Mouse (Mus musculus): ENCODE data around the gene Lsm11. TPM values are rescaled to one million over a fixed set of nuclear protein-coding genes. Genes with fewer than 3 reads are reported as not detected.

The Lsm11 gene
- total RNA-seq, 2 experiments from 2014 or later = 2.3 TPM

GRCm38 (mm10) chr11:45929541-45929940 is 15.2 kb downstream of the Lsm11 start:
- DNase-seq (ENCODE audit: low spot score) = no peak

- DNase-seq (ENCODE audit: low spot score) = no peak
Observed at GRCm38 (mm10) chr11:45927456-45927855, 17.3 kb downstream of the Lsm11 start.

DNA sequence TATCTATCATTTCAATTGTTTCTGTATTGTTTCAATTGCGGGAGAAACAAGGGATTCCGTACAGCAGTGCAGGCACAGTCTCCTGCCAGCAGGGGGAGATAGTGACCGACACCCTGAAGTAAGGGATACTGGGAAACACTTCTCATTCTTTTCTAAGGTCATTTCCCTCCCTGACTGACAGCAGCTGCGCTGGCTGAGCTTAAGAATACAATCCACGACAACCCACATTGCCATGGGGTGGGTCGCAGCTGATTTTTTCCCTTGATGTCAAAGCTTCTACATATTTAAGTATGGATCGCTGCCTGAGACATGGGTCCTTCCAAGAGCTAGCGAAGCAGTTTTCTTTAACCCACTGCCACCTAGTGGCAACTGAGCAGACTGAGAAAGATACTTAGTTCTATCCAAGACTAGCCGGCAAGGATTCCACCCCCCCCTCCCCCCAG is 18.1 kb downstream of the Lsm11 start:
- DNase-seq (ENCODE audit: low spot score) = peak; percentile 80

- no peak for DNase-seq (ENCODE audit: low spot score)
Observed at GRCm38 (mm10) chr11:45925436-45925835, 19.3 kb downstream of the Lsm11 start.

GRCm38 (mm10) chr11:45921480-45921898 is 23.2 kb downstream of the Lsm11 start:
- no peak for DNase-seq (ENCODE audit: low spot score)

DNA sequence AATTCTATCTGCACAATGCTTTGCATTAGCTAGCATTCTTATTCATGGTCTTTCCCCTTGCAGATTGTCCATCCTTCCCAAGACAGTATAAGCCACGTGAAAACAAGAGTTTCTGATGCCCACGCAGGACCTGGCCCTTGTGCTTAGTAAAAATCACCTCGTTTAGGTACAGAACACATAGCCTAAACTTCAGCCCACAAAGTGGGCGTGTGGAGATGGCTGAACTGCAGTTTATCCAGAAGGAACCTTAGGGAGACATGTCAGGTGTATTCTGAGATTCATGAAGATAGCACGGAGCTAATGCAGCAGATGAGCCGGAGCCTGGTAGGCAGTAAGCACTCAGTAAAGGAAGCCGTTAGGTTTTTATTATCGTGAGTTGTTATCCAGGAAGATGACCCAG is 23.7 kb downstream of the Lsm11 start:
- DNase-seq (ENCODE audit: low spot score) = no peak

DNA sequence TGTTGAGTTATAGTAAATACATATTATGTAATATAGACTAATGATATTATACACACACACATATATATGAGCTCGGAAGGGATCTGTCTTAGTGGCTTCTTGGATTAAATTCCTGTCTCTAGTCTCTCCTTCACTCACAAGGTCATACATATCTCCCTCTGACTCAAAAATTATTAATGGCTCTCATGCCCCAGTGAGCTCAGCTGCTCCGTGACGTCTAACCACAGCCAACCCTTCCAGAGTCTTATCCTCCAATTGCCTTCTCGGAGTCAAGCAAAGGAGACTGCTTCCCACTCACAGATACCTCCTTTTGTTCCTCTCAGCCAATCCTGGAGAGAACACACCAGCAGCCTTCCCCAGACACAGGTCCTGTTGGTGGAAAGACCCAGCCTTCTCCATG is 25.9 kb downstream of the Lsm11 start:
- no peak for DNase-seq (ENCODE audit: low spot score)

DNA sequence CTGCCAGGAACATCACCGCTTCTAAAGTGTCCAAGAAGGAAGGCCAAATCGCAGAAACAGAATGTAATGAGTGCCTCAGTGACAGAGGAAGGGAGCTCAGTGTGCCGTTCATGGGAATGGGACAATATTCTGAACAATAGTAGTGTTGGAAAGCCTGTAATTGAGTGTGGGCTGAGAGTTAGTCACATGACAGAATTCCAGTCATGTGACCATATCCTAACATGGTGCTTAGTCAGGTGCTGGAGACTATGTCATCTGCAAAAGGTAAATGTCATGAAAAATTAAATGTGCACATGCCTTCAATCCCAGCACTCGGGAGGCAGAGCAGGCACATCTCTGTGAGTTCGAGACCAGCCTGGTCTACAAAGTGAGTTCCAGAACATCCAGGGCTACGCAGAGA is 26.7 kb downstream of the Lsm11 start:
- no peak for DNase-seq (ENCODE audit: low spot score)

DNA sequence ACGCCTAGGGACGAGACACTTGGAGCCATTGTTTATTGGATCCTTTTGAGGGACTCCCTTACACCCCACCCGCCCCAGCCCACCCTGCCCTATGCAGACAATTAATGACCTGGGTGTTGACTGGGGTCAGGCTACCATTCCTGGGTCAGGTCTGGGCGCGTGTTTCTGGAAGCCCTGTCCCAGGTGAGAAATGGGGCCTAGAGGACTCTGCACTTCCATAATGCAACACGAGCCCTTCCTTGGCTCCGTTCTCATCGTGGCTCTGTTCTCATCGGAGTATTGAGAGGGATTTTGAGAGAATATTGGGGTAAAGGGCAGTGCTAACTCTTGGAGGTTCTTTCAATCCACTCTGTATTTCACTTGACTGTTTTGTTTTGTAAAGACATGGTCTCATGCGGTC is 28.5 kb downstream of the Lsm11 start:
- DNase-seq (ENCODE audit: low spot score) = no peak

GRCm38 (mm10) chr11:45910701-45911100 is 34.0 kb downstream of the Lsm11 start:
- no peak for DNase-seq (ENCODE audit: low spot score)

GRCm38 (mm10) chr11:45908894-45909293 is 35.8 kb downstream of the Lsm11 start:
- no peak for DNase-seq (ENCODE audit: low spot score)

DNA sequence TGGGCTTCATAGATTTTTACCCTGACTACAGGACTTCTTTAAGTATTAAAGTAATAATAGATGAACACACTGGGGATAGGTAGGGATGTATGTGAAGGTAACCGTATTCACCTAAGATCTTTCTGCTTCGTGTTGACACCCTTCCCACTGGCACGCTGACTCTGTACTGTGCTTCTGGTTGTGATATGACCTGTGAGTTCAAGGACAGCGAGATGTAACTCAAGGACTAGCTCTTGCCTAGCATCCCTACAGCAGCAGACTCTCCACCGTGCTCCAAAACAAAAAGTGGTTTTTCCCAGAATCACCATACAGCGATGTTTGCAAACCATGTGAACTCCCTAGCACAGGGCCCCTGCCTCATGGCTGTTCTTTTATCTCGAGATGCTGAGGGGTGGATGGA is 36.7 kb downstream of the Lsm11 start:
- no peak for DNase-seq (ENCODE audit: low spot score)

DNA sequence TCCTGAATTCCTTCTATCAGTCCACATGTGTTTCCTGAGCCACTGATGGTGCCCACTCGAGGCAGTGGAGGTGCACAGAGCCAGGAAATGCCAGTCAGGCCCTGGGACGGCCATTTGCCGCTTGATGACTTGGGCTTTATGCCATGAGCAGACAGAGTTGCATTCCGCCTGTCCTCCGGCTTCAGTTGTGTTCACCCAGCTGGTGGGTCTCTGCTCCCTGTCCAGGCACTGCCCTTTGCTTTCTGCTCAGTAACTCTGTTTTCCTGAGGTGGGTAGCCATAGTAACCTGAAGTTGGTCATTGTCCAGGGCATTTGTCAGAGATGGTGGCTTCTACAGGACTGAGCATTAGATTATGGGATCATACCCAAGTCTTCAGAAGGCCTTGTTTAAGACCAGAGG is 37.4 kb downstream of the Lsm11 start:
- DNase-seq (ENCODE audit: low spot score) = no peak

DNA sequence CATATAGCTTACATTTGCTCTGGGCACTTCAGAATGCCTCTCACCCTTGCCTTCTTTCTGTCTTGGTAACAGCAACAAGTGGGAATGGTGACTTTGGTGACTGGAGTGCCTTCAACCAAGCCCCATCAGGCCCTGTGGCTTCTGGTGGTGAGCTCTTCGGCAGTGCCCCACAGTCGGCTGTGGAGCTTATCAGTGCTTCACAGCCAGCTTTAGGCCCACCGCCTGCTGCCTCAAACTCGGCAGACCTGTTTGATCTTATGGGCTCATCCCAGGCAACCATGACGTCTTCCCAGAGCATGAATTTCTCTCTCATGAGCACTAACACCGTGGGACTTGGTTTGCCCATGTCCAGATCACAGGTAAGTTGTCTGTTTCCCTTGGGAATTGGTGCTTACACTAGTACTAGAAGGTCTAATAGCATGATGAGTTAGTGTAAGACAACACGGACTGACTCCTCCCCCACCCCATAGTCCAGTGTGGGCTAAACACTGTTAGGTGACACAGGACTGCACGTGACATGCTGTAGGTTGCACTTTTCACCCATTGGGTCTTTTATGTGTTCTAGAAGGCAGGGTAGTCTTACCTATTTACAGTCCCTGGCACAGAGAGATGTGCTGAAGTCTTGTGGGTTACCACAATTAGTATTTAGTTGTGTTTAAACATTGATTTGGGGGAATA is 38.5 kb downstream of the Lsm11 start:
- DNase-seq (ENCODE audit: low spot score) = no peak

DNA sequence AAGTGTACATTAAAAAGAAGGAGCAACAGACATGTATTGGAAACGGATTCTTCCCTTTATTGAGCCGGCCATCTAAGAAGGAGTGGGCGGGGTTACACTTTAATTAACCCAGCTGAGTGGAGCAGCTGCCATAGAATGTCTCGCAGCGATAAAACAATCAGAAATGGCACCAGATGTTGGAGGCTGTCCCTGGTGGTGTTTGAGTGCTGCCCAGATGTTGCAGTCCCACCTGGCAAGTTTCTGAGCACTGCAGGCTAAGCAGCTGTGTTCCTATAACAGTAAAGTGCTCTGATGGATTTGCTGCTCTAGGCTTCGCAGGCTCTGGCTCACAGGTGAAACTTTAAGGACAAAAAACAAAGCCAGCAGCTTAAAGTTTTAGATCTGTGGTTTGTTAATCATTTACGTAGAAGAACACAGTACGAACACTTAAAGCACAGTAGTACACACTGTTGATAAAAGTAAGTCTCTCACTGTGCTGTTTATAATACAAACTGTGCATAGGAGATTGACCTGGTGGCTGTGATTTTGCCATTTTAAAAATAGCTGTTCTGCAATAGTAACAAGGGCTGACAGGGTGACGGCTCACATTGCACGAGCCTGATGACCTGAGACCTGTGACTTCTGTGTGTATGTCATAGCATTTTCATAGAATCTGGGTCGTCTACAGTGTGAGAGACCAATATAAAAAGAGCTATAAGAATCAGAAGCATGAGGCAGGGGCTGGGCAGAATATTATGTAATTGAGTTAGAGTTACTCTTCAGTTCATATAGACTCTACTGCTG is 44.3 kb downstream of the Lsm11 start:
- DNase-seq (ENCODE audit: low spot score) = peak; percentile 48

DNA sequence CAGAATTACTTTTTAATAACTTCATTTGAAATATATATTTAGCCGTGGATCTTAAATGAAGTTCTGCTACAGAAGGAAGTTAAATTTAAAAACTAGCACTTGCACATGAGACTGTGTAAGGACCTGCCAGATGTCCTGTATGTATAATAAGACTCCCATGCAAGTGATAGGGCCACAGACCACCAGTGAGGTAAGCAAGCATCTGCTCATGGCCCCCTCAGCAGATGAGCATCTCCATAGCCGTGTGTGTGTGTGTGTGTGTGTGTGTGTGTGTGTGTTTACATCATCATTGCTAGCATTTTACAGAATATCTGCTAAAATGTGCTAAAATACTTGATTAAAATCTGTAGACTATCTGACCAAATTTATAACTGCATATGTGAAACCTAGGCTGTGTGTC is 47.3 kb downstream of the Lsm11 start:
- no peak for DNase-seq (ENCODE audit: low spot score)

GRCm38 (mm10) chr11:45892861-45893360 is 51.8 kb downstream of the Lsm11 start:
- DNase-seq (ENCODE audit: low spot score) = no peak

DNA sequence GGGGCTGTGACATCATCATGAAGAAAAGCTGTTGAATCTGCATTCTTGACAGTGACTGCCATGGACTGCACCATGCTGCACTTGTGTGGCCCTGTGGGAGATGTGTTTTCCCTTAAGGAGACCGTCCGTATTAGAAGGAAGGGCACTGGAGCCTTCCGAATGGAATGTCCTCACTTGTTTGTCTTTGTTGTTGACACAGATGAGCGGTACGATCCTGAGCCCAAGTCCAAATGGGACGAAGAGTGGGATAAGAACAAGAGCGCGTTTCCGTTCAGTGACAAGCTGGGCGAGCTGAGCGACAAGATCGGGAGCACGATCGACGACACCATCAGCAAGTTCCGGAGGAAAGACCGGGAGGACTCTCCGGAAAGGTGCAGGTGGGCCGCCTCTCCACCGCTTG is 54.3 kb downstream of the Lsm11 start:
- DNase-seq (ENCODE audit: low spot score) = no peak

- no peak for DNase-seq (ENCODE audit: low spot score)
Observed at GRCm38 (mm10) chr11:45889981-45890380, 54.8 kb downstream of the Lsm11 start.

DNA sequence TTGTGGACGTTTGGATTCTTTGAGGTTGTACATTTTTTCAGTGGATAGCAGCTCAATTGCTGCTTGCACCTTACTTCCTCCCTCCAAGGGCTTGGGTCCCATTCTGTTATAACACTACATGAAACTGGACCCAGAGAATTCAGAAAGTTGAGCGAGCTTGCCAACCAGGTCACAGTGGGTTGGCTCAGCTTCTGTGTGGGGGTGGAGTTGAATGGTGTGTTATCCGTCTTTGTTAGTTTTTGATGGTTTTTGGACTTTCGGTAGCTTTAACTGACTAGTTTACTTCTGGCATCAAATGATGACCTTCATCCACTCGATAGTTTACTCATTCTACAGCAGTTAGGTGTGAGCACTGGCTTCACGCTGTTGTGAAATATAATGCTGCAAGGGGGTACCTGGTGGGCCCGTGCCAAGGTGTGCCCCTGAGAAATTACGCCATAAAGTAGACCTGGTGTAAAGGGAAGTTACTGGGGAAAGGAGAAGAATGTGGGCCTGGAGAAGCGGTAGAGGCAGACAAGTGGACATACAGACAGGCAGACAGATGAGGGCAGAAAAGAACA is 56.2 kb downstream of the Lsm11 start:
- DNase-seq (ENCODE audit: low spot score) = peak; percentile 38

GRCm38 (mm10) chr11:45886596-45886995 is 58.1 kb downstream of the Lsm11 start:
- DNase-seq (ENCODE audit: low spot score) = no peak

DNA sequence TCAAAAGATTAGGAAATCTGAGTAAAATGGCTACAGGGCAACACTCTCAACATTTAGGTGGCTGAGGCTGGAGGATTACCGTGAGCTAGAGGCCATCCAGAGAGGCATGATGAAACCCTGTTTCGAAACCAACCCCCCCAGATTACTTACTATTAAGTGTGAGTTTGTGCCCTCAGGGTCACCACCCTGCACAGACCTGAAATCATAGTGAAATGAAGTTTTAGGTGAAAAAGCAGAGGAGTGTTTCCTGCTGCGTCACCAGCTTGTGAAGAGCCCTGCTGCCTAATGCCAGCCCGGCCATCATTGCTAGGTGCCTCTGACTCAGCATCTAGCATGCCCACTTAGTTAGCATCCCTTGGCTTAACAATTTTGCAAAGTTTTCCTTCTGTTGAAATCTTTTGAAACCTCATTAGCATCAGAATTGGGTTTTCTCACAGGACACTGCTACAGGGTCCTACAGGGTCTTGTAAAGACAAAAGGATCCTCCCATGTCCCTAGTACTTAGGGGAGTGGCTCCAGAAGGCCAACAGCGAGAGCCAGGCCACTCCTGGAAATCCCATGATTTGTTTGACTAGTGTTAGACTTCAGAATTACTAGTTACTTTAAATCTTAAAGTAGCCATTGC is 59.0 kb downstream of the Lsm11 start:
- DNase-seq (ENCODE audit: low spot score) = no peak

Data from gastrocnemius, adult 18-20 months (tissue).